Mouse (Mus musculus) heart, embryonic 14.5 days (tissue): Measurements from ENCODE around the gene Plet1. TPM values are rescaled to one million over a fixed set of nuclear protein-coding genes. Genes with fewer than 3 reads are reported as not detected.

Experiments used
- ATAC-seq: fragments of 200-750 bp; cut with Nextera tagmentation; 2 replicates; pipeline ENCODE4 v1.8.0; 2017; ENCODE audit warnings: low read depth, moderate TSS enrichment; ENCODE audit not compliant: insufficient number of reproducible peaks, insufficient read depth, low FRiP score
- H3K27ac ChIP-seq, 2 experiments: fragments of 200-500 bp in 1 of 2; fragments of 300-500 bp in 1 of 2; sonication (generic) in 1 of 2; replicated peaks in 1 of 2; 2 replicates each; pipeline ENCODE4 v1.5.1; 2012 to 2014; ENCODE audit warnings: low read depth in 2 of 2, low read length in 2 of 2, control low read depth in 1 of 2, mild to moderate bottlenecking in 1 of 2, mixed read lengths in 1 of 2; ENCODE audit not compliant: control insufficient read depth in 1 of 2, insufficient read depth in 1 of 2
- H3K27me3 ChIP-seq: fragments of 300-500 bp; sonication (generic); 2 replicates; pipeline ENCODE4 v1.6.1; 2014; ENCODE audit warnings: mild to moderate bottlenecking, low read length, control low read depth; ENCODE audit not compliant: control insufficient read depth, insufficient read depth
- H3K36me3 ChIP-seq: fragments of 300-500 bp; sonication (generic); 2 replicates; pipeline ENCODE4 v1.6.1; 2014; ENCODE audit warnings: mild to moderate bottlenecking, control low read depth, low read length, mixed read lengths; ENCODE audit not compliant: control insufficient read depth, insufficient read depth
- H3K4me1 ChIP-seq, 2 experiments: fragments of 200-500 bp in 1 of 2; fragments of 300-500 bp in 1 of 2; sonication (generic) in 1 of 2; 2 replicates each; pipeline ENCODE4 v1.6.1; 2012 to 2014; ENCODE audit warnings: low read length in 2 of 2, control low read depth in 1 of 2, mixed read lengths in 1 of 2; ENCODE audit not compliant: control insufficient read depth in 2 of 2, insufficient read depth in 2 of 2
- H3K4me2 ChIP-seq: fragments of 300-500 bp; sonication (generic); 2 replicates; pipeline ENCODE4 v1.6.1; 2014; ENCODE audit warnings: mild to moderate bottlenecking, low read length
- H3K4me3 ChIP-seq, 2 experiments: fragments of 200-500 bp in 1 of 2; fragments of 300-500 bp in 1 of 2; sonication (generic) in 1 of 2; 2 replicates each; pipeline ENCODE4 v1.5.1; 2012 to 2014; ENCODE audit warnings: low read length in 2 of 2, mild to moderate bottlenecking in 2 of 2, control low read depth in 1 of 2, low read depth in 1 of 2, moderate library complexity in 1 of 2; ENCODE audit not compliant: control insufficient read depth in 1 of 2, insufficient read depth in 1 of 2
- H3K9ac ChIP-seq: fragments of 300-500 bp; sonication (generic); 2 replicates; pipeline ENCODE4 v1.6.1; 2014; ENCODE audit warnings: mild to moderate bottlenecking, low read length
- H3K9me3 ChIP-seq: fragments of 300-500 bp; sonication (generic); 2 replicates; pipeline ENCODE4 v1.6.1; 2016; ENCODE audit warnings: low read length, control low read depth; ENCODE audit not compliant: control insufficient read depth
- WGBS: fragments of 180-500 bp; shearing (Covaris S2); extraction: QIAGEN DNeasy Blood & Tissue Kit; methylation state at CpG from one replicate; pipeline ENCODE4 v1.1.7; 2014; 5-methylcytosine and 5-hydroxymethylcytosine counted together
- polyA plus RNA-seq: library from polyadenylated mRNA; unstranded; fragments of >200 nt; fragmentation: Nextera tagmentation; extraction: Ambion mirVana; gene quantifications from 2 replicates; pipeline ENCODE4 v1.2.1, GENCODE M21; 2014

Gene Plet1
- polyA plus RNA-seq, 1 experiment from 2014 or later, result 0.31 TPM

DNA sequence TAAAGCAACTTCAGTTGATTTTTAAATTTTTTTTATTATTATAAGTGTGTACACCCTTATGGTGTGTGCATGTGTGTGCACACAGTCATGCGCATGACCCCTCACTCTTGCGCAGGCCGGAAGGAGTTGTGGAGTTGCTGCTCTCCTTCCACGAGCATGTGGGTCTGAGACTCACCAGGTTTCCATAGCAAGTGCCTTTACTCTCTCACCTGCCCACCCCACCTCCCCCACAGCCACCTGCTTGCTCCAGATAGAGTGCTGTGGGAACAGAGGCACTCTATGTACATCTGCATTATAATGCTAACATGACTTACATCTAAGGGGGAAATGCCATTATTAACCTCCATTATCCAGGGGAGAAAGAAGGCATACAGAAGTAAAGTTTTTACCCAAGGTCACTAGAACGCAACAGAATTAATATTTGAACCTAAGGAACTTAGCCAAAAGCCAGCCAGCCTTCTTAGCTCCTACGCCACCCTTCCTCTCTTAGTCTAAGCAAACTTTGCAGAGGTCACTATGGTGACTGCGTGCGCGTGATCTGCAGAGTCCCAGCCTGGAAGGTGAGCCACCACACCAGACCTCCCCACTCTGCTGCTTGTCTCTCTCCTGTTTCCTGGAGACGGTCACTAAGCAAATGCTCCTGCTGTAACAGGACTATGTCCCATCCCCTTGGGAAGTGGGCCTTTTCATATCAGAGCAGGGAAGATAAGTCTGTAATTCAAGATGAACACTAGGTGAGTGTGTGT is 1.3 kb downstream of the Plet1 start:
- H3K4me3 ChIP-seq, result no peak overlapping the region
- 0 out of 4 replicates have a peak overlapping the region, but pooled peaks of 1 of the 2 experiments have one; percentile 5 for H3K27ac ChIP-seq
- H3K27me3 ChIP-seq, result no peaks in the 10 kb centered on the region
- H3K36me3 ChIP-seq, result no peaks in the 10 kb centered on the region
- ATAC-seq, result no peak
- peaks cover 11 to 19% of the 10 kb centered on the region in 2 experiments for H3K4me1 ChIP-seq
- H3K9me3 ChIP-seq, result no peaks in the 10 kb centered on the region
- 53% methylated on average over 10 of the region's 10 CpGs for WGBS
- H3K4me2 ChIP-seq, result peak overlapping the region; percentile 31
- peak overlapping the region; percentile 2 for H3K9ac ChIP-seq

- H3K4me1 ChIP-seq, result peaks cover 13 to 19% of the 10 kb centered on the region in 2 experiments
- H3K4me2 ChIP-seq, result peak overlapping the region; percentile 31
- no peaks in the 10 kb centered on the region for H3K27me3 ChIP-seq
- H3K27ac ChIP-seq, result 0 out of 4 replicates have a peak overlapping the region, but pooled peaks of 1 of the 2 experiments have one; percentile 5
- peak overlapping the region; percentile 2 for H3K9ac ChIP-seq
- no peaks in the 10 kb centered on the region for H3K36me3 ChIP-seq
- no peak overlapping the region for H3K4me3 ChIP-seq
- 20% methylated on average over 6 of the region's 6 CpGs for WGBS
- no peaks in the 10 kb centered on the region for H3K9me3 ChIP-seq
- no peak for ATAC-seq
Observed at GRCm38 (mm10) chr9:50496151-50496505, 1.8 kb downstream of the Plet1 start.

GRCm38 (mm10) chr9:50496546-50496945 is 2.2 kb downstream of the Plet1 start:
- Histone ChIP-seq H3K4me1 (peaks cover 13 to 19% of the 10 kb centered on the region in 2 experiments), H3K9me3 (no peaks in the 10 kb centered on the region), H3K4me2 (peak overlapping the region; percentile 31; the same call in 1 of the 2 replicates), H3K9ac (peak overlapping the region; percentile 2; the same call in 1 of the 2 replicates), H3K36me3 (no peaks in the 10 kb centered on the region), H3K27me3 (no peaks in the 10 kb centered on the region), H3K27ac (no peak overlapping the region; a peak in 1 of 4 replicates), H3K4me3 (no peak overlapping the region)
- ATAC-seq, result no peak
- WGBS, result 22% methylated on average over 6 of the region's 6 CpGs

DNA sequence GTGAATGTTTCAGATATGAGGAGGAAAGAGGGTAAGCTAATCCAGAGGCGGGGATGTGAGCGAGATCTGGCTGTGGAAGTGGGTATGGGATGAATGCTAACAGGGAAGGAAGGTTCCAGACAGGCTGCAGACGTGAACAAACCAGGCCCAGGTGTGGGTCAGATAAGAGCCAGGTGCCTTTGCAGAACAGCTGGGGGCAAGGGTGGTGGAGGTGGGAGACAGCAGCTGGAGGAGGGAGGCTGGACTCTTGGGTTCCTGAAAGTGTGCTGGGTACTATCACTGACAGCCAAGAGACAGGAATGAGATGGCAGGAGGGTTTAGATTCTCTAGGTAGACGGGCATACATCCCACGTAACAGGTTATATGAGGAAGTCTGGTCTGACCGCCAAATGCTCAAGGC is 2.8 kb downstream of the Plet1 start:
- Histone ChIP-seq H3K9me3 (no peaks in the 10 kb centered on the region), H3K27me3 (no peaks in the 10 kb centered on the region), H3K4me2 (no peak overlapping the region), H3K4me3 (no peak overlapping the region), H3K4me1 (peaks cover 13 to 19% of the 10 kb centered on the region in 2 experiments), H3K27ac (no peak overlapping the region), H3K9ac (no peak overlapping the region), H3K36me3 (no peaks in the 10 kb centered on the region)
- 57% methylated on average over 6 of the region's 6 CpGs for whole genome bisulfite sequencing
- no peak for ATAC-seq

GRCm38 (mm10) chr9:50497536-50497935 is 3.2 kb downstream of the Plet1 start:
- 63% methylated on average over 2 of the region's 2 CpGs for WGBS
- no peak for ATAC-seq

GRCm38 (mm10) chr9:50498815-50499214 is 4.5 kb downstream of the Plet1 start:
- Histone ChIP-seq H3K27me3 (no peaks in the 10 kb centered on the region), H3K9me3 (no peaks in the 10 kb centered on the region), H3K4me3 (no peak overlapping the region), H3K27ac (no peak overlapping the region), H3K9ac (no peak overlapping the region), H3K4me2 (no peak overlapping the region), H3K4me1 (peaks cover 13 to 19% of the 10 kb centered on the region in 2 experiments), H3K36me3 (no peaks in the 10 kb centered on the region)
- ATAC-seq, result no peak
- WGBS, result 77% methylated on average over 16 of the region's 16 CpGs

More at GRCm38 (mm10) chr9:50497536-50497935, 3.2 kb downstream of the Plet1 start:
- peaks cover 13 to 19% of the 10 kb centered on the region in 2 experiments for H3K4me1 ChIP-seq
- H3K9ac ChIP-seq, result no peak overlapping the region
- H3K36me3 ChIP-seq, result no peaks in the 10 kb centered on the region
- H3K27me3 ChIP-seq, result no peaks in the 10 kb centered on the region
- no peak overlapping the region for H3K27ac ChIP-seq
- H3K9me3 ChIP-seq, result no peaks in the 10 kb centered on the region
- H3K4me2 ChIP-seq, result no peak overlapping the region
- no peak overlapping the region for H3K4me3 ChIP-seq

GRCm38 (mm10) chr9:50499781-50500180 is 5.5 kb downstream of the Plet1 start:
- H3K9ac ChIP-seq, result no peak overlapping the region
- H3K9me3 ChIP-seq, result no peaks in the 10 kb centered on the region
- no peak for ATAC-seq
- 85% methylated on average over 3 of the region's 3 CpGs for WGBS
- H3K36me3 ChIP-seq, result no peaks in the 10 kb centered on the region
- H3K27me3 ChIP-seq, result no peaks in the 10 kb centered on the region
- no peak overlapping the region for H3K4me2 ChIP-seq
- H3K27ac ChIP-seq, result no peak overlapping the region
- no peak overlapping the region for H3K4me3 ChIP-seq
- peaks cover 13 to 21% of the 10 kb centered on the region in 2 experiments for H3K4me1 ChIP-seq
